Mouse (Mus musculus): Measurements from ENCODE around the gene Exoc8. TPM values are rescaled to one million over a fixed set of nuclear protein-coding genes. Genes with fewer than 3 reads are reported as not detected.

Gene Exoc8
- polyA plus RNA-seq (2021; fragmentation: Nextera tagmentation) = 2.6 and 2.7 TPM in 2 replicates
- long read RNA-seq, experiment 1, full-length matches to known transcripts = 9 of 9 reads
- long read RNA-seq, experiment 1, partial matches to known transcripts = 0 of 9 reads
- long read RNA-seq, experiment 1, other reads (novel, unspliced or antisense) = 0 of 9 reads
- long read RNA-seq, experiment 2, full-length matches to known transcripts = 10 of 10 reads
- long read RNA-seq, experiment 2, partial matches to known transcripts = 0 of 10 reads
- long read RNA-seq, experiment 2, other reads (novel, unspliced or antisense) = 0 of 10 reads

GRCm38 (mm10) chr8:124897386-124898250, at the start of gene Exoc8, which contains the start of gene Sprtn:
Gene Exoc8, minus strand, starts transcription at chr8:124897705.
Gene Sprtn, plus strand, starts transcription at chr8:124897886.

GRCm38 (mm10) chr8:124862321-124863162, 35.0 kb downstream of the Exoc8 start, which contains the start of the genes Gnpat and 2810004N23Rik:
Gene Gnpat, plus strand, starts transcription at chr8:124863033.
Gene 2810004N23Rik, minus strand, starts transcription at chr8:124863120.

Other genes with a start within 250 kb of the Exoc8 start
- 19.7 and 28.2 TPM in 2 replicates for gene 2310022B05Rik, start 234.3 kb downstream of the Exoc8 start, polyA plus RNA-seq (2021; fragmentation: Nextera tagmentation)
- gene Ttc13, start 175.7 kb downstream of the Exoc8 start, polyA plus RNA-seq (2021; fragmentation: Nextera tagmentation) = 13.4 and 15.0 TPM in 2 replicates
- gene Arv1, start 175.6 kb downstream of the Exoc8 start, polyA plus RNA-seq (2021; fragmentation: Nextera tagmentation) = 8.5 and 10.5 TPM in 2 replicates
- 0.41 and 0.88 TPM in 2 replicates for gene Fam89a, start 145.9 kb downstream of the Exoc8 start, polyA plus RNA-seq (2021; fragmentation: Nextera tagmentation)
- gene Trim67, start 104.6 kb downstream of the Exoc8 start, polyA plus RNA-seq (2021; fragmentation: Nextera tagmentation) = 0.70 and 0.92 TPM in 2 replicates
- 43.6 and 48.2 TPM in 2 replicates for gene Gnpat, start 34.7 kb downstream of the Exoc8 start, polyA plus RNA-seq (2021; fragmentation: Nextera tagmentation)
- 15.6 and 18.1 TPM in 2 replicates for gene 2810004N23Rik, start 34.6 kb downstream of the Exoc8 start, polyA plus RNA-seq (2021; fragmentation: Nextera tagmentation)
- 2.4 and 3.3 TPM in 2 replicates for gene Sprtn, start 181 bp upstream of the Exoc8 start, polyA plus RNA-seq (2021; fragmentation: Nextera tagmentation)
- gene Egln1, start 51.6 kb upstream of the Exoc8 start, polyA plus RNA-seq (2021; fragmentation: Nextera tagmentation) = 7.5 and 7.8 TPM in 2 replicates
- gene Tsnax, start 115.3 kb upstream of the Exoc8 start, polyA plus RNA-seq (2021; fragmentation: Nextera tagmentation) = 172 and 186 TPM in 2 replicates
- gene Disc1, start 156.5 kb upstream of the Exoc8 start, polyA plus RNA-seq (2021; fragmentation: Nextera tagmentation) = 0.28 and 0.35 TPM in 2 replicates